ENCODE assay signal across 27 mouse cellular contexts in the genomic region with DNA sequence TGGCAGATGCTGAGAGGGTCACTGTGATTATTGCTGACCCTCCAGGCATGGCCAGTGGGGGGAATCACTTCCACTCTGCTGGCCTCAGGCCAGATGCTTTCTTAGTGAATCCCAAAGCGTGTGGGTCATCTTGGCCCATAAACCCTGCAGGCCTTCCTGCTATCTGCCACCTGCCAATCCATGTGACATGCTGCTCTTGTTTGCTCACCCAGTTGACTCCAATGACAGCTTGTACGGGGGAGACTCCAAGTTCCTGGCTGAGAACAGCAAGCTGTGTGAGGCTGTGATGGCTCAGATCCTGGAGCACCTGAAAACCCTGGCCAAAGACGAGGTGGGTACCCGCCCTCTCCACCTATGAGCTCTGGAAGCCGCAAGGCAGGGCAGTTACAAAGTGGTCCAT. TPM values are rescaled to one million over a fixed set of nuclear protein-coding genes. Genes with fewer than 3 reads are reported as not detected.
DNase-seq lines count a peak whose midpoint lies in the region; ATAC-seq lines count a peak whose summit lies in the region.
"Had no signal": no experiment of that assay in that cellular context is flagged by ENCODE, and none has a peak within 500 bp of the region (broad histone marks: within the 10 kb centered on the region; RNA-seq: fewer than 3 reads in every experiment).

No protein-coding gene starts in this region.

- peaks cover 10% of the 10 kb centered on the region for H3K4me1 ChIP-seq in embryonic facial prominence, embryonic 15.5 days
- H3K4me1 ChIP-seq in embryonic facial prominence, embryonic 10.5 days: no peaks in the 10 kb centered on the region
- H3K4me1 ChIP-seq in midbrain, embryonic 11.5 days (ENCODE audit: control insufficient read depth, insufficient read depth, low read length): no peaks in the 10 kb centered on the region
- H3K4me1 ChIP-seq in midbrain, embryonic 14.5 days (ENCODE audit: control insufficient read depth, insufficient read depth, low read length): no peaks in the 10 kb centered on the region
- H3K4me1 ChIP-seq in forebrain, embryonic 16.5 days (replicated peaks; ENCODE audit: control insufficient read depth, insufficient read depth, low read length): peaks cover 14% of the 10 kb centered on the region
- H3K4me1 ChIP-seq: limb, embryonic 10.5 days; midbrain, embryonic 13.5 days; stomach, embryonic 15.5 days had no signal

- no peak overlapping the region for H3K9ac ChIP-seq in embryonic facial prominence, embryonic 15.5 days
- no peak overlapping the region for H3K9ac ChIP-seq in midbrain, embryonic 11.5 days (ENCODE audit: low read length)
- no peak overlapping the region for H3K9ac ChIP-seq in midbrain, embryonic 14.5 days (replicated peaks; ENCODE audit: low read length)
- no peak overlapping the region for H3K9ac ChIP-seq in forebrain, embryonic 16.5 days (replicated peaks; ENCODE audit: low read depth, low read length)
- H3K9ac ChIP-seq: forebrain, embryonic 15.5 days; heart, embryonic 13.5 days; hindbrain, embryonic 14.5 days; limb, embryonic 15.5 days; liver, embryonic 13.5 days; midbrain, embryonic 13.5 days; stomach, embryonic 15.5 days had no signal

- H3K4me2 ChIP-seq in embryonic facial prominence, embryonic 15.5 days (replicated peaks): no peak overlapping the region
- H3K4me2 ChIP-seq in midbrain, embryonic 11.5 days: no peak overlapping the region
- H3K4me2 ChIP-seq in midbrain, embryonic 14.5 days (ENCODE audit: low read length): no peak overlapping the region
- H3K4me2 ChIP-seq in forebrain, embryonic 16.5 days (ENCODE audit: low read length): no peak overlapping the region
- H3K4me2 ChIP-seq: forebrain, embryonic 15.5 days; heart, embryonic 13.5 days; hindbrain, embryonic 14.5 days; limb, embryonic 15.5 days; liver, embryonic 13.5 days; midbrain, embryonic 13.5 days; stomach, embryonic 15.5 days had no signal

- H3K4me3 ChIP-seq in embryonic facial prominence, embryonic 15.5 days (replicated peaks): no peak overlapping the region
- no peak overlapping the region for H3K4me3 ChIP-seq in embryonic facial prominence, embryonic 10.5 days
- no peak overlapping the region for H3K4me3 ChIP-seq in midbrain, embryonic 11.5 days (ENCODE audit: low read depth, low read length)
- H3K4me3 ChIP-seq in midbrain, embryonic 14.5 days (replicated peaks; ENCODE audit: low read depth, low read length): no peak overlapping the region
- no peak overlapping the region for H3K4me3 ChIP-seq in forebrain, embryonic 16.5 days (replicated peaks; ENCODE audit: low read length)
- H3K4me3 ChIP-seq: forebrain, embryonic 15.5 days; gastrocnemius, adult 2 months; heart, embryonic 13.5 days; limb, embryonic 10.5 days; limb, embryonic 15.5 days; liver, embryonic 13.5 days; megakaryocyte, embryonic 14.5 days; midbrain, embryonic 13.5 days; stomach, embryonic 15.5 days had no signal

- H3K9me3 ChIP-seq in embryonic facial prominence, embryonic 15.5 days (replicated peaks): no peaks in the 10 kb centered on the region
- H3K9me3 ChIP-seq in embryonic facial prominence, embryonic 10.5 days: no peaks in the 10 kb centered on the region
- no peaks in the 10 kb centered on the region for H3K9me3 ChIP-seq in midbrain, embryonic 11.5 days (ENCODE audit: control insufficient read depth, low read length)
- no peaks in the 10 kb centered on the region; the same call in 1 of the 2 replicates for H3K9me3 ChIP-seq in midbrain, embryonic 14.5 days (ENCODE audit: control insufficient read depth, low read length)
- H3K9me3 ChIP-seq in forebrain, embryonic 16.5 days (ENCODE audit: control insufficient read depth, low read length): no peaks in the 10 kb centered on the region
- H3K9me3 ChIP-seq: heart, embryonic 13.5 days; limb, embryonic 10.5 days; limb, embryonic 15.5 days; liver, embryonic 13.5 days; midbrain, embryonic 13.5 days; stomach, embryonic 15.5 days had no signal

- peak; percentile 17; the same call in 1 of the 2 replicates for ATAC-seq in embryonic facial prominence, embryonic 15.5 days (ENCODE audit: insufficient number of reproducible peaks, low FRiP score, low TSS enrichment, low read depth)
- no peak for ATAC-seq in midbrain, embryonic 11.5 days (ENCODE audit: low FRiP score)
- no peak for ATAC-seq in midbrain, embryonic 14.5 days (ENCODE audit: low FRiP score, low TSS enrichment)
- ATAC-seq in forebrain, embryonic 16.5 days: no peak
- ATAC-seq: forebrain, embryonic 15.5 days; intestine, postnatal 0 days; lung, postnatal 0 days; midbrain, embryonic 13.5 days; Patski had no signal

- no peak for DNase-seq in embryonic facial prominence, embryonic 10.5 days (ENCODE audit: low spot score)
- DNase-seq in midbrain, embryonic 11.5 days (ENCODE audit: low spot score, missing footprints): peak; percentile 72
- no peak for DNase-seq in midbrain, embryonic 14.5 days
- peak; percentile 59 to 73 for DNase-seq in cerebellum, postnatal 10 days
- no peak for DNase-seq in ovary, postnatal 10 days (ENCODE audit: low spot score)
- DNase-seq: adrenal gland, postnatal 14 days; gastrocnemius, adult 2 months; heart, postnatal 10 days; liver, embryonic 13.5 days; lung, adult 18-20 months; lung, postnatal 4 days; retina, postnatal 1 day; right cerebral cortex, postnatal 25 days had no signal

- H3K27me3 ChIP-seq in embryonic facial prominence, embryonic 15.5 days: no peaks in the 10 kb centered on the region
- H3K27me3 ChIP-seq in embryonic facial prominence, embryonic 10.5 days (replicated peaks; ENCODE audit: low read depth, poor library complexity, severe bottlenecking): no peaks in the 10 kb centered on the region
- H3K27me3 ChIP-seq in midbrain, embryonic 11.5 days (ENCODE audit: control insufficient read depth, insufficient read depth, low read length): no peaks in the 10 kb centered on the region
- no peaks in the 10 kb centered on the region for H3K27me3 ChIP-seq in midbrain, embryonic 14.5 days (ENCODE audit: control insufficient read depth, insufficient read depth, low read length)
- no peaks in the 10 kb centered on the region for H3K27me3 ChIP-seq in forebrain, embryonic 16.5 days (replicated peaks; ENCODE audit: control insufficient read depth, insufficient read depth, low read length)
- H3K27me3 ChIP-seq: forebrain, embryonic 15.5 days; heart, embryonic 13.5 days; limb, embryonic 15.5 days; liver, embryonic 13.5 days; megakaryocyte, embryonic 14.5 days; midbrain, embryonic 13.5 days; Patski; stomach, embryonic 15.5 days had no signal

- no peak overlapping the region for H3K27ac ChIP-seq in embryonic facial prominence, embryonic 15.5 days (replicated peaks)
- H3K27ac ChIP-seq in embryonic facial prominence, embryonic 10.5 days (replicated peaks): no peak overlapping the region
- no peak overlapping the region for H3K27ac ChIP-seq in midbrain, embryonic 11.5 days (ENCODE audit: low read depth, low read length)
- no peak overlapping the region for H3K27ac ChIP-seq in midbrain, embryonic 14.5 days (replicated peaks; ENCODE audit: low read depth, low read length)
- H3K27ac ChIP-seq in forebrain, embryonic 16.5 days (ENCODE audit: low read length): no peak overlapping the region
- H3K27ac ChIP-seq: forebrain, embryonic 15.5 days; gastrocnemius, adult 2 months; heart, embryonic 13.5 days; hindbrain, embryonic 14.5 days; kidney, postnatal 0 days; limb, embryonic 10.5 days; limb, embryonic 15.5 days; liver, embryonic 13.5 days; midbrain, embryonic 13.5 days; stomach, embryonic 15.5 days had no signal

- peaks cover 73% of the 10 kb centered on the region for H3K36me3 ChIP-seq in embryonic facial prominence, embryonic 15.5 days
- H3K36me3 ChIP-seq in embryonic facial prominence, embryonic 10.5 days (replicated peaks): peaks cover 98% of the 10 kb centered on the region
- peaks cover 7% of the 10 kb centered on the region for H3K36me3 ChIP-seq in midbrain, embryonic 11.5 days (ENCODE audit: control insufficient read depth, insufficient read depth, low read length)
- H3K36me3 ChIP-seq in midbrain, embryonic 14.5 days (ENCODE audit: control insufficient read depth, insufficient read depth, low read length): peaks cover 95% of the 10 kb centered on the region
- peaks cover 40% of the 10 kb centered on the region for H3K36me3 ChIP-seq in forebrain, embryonic 16.5 days (ENCODE audit: control insufficient read depth, insufficient read depth)

- 85% methylated on average over 5 of the region's 5 CpGs for WGBS in embryonic facial prominence, embryonic 15.5 days
- WGBS in embryonic facial prominence, embryonic 10.5 days: 88% methylated on average over 5 of the region's 5 CpGs
- WGBS in midbrain, embryonic 11.5 days: 92% methylated on average over 5 of the region's 5 CpGs
- 90% methylated on average over 5 of the region's 5 CpGs for WGBS in midbrain, embryonic 14.5 days
- WGBS in forebrain, embryonic 16.5 days: 94% methylated on average over 5 of the region's 5 CpGs

RNA-seq across cellular contexts. Expression of gene Iqck, which starts 17.7 kb away (rescaled TPM):
- 4.3 and 5.4 TPM in 2 replicates for polyA plus RNA-seq in embryonic facial prominence, embryonic 15.5 days (2015; fragmentation: Nextera tagmentation; extraction: Ambion mirVana)
- polyA plus RNA-seq in embryonic facial prominence, embryonic 10.5 days (2016; fragmentation: Nextera tagmentation; extraction: Ambion mirVana): 2.7 and 3.1 TPM in 2 replicates
- 3.1 and 3.2 TPM in 2 replicates for polyA plus RNA-seq in midbrain, embryonic 11.5 days (2014; fragmentation: Nextera tagmentation; extraction: Ambion mirVana)
- polyA plus RNA-seq in midbrain, embryonic 14.5 days (2014; fragmentation: Nextera tagmentation; extraction: Ambion mirVana): 3.8 and 3.9 TPM in 2 replicates
- 3.9 and 4.5 TPM in 2 replicates for polyA plus RNA-seq in forebrain, embryonic 16.5 days (2015; fragmentation: Nextera tagmentation; extraction: Ambion mirVana)

RNA-seq across cellular contexts. Expression of gene Knop1, which starts 18.2 kb away (rescaled TPM):
- polyA plus RNA-seq in embryonic facial prominence, embryonic 15.5 days (2015; fragmentation: Nextera tagmentation; extraction: Ambion mirVana): 86.7 and 95.2 TPM in 2 replicates
- polyA plus RNA-seq in embryonic facial prominence, embryonic 10.5 days (2016; fragmentation: Nextera tagmentation; extraction: Ambion mirVana): 161 and 162 TPM in 2 replicates
- polyA plus RNA-seq in midbrain, embryonic 11.5 days (2014; fragmentation: Nextera tagmentation; extraction: Ambion mirVana): 109 and 118 TPM in 2 replicates
- 64.9 and 69.5 TPM in 2 replicates for polyA plus RNA-seq in midbrain, embryonic 14.5 days (2014; fragmentation: Nextera tagmentation; extraction: Ambion mirVana)
- polyA plus RNA-seq in forebrain, embryonic 16.5 days (2015; fragmentation: Nextera tagmentation; extraction: Ambion mirVana): 69.1 and 70.3 TPM in 2 replicates

Comparison
In these comparisons a context has a peak if more than half of its experiments do, and no peak if none do; other contexts are left out.
1. DNase-seq: peak in midbrain, embryonic 11.5 days (single experiment) and cerebellum, postnatal 10 days (2 of 2); none in embryonic facial prominence, embryonic 10.5 days (single experiment), midbrain, embryonic 14.5 days (single experiment) and ovary, postnatal 10 days (single experiment).